Mouse (Mus musculus): ENCODE data around the gene 6330409D20Rik. TPM values are rescaled to one million over a fixed set of nuclear protein-coding genes. Genes with fewer than 3 reads are reported as not detected.

Gene 6330409D20Rik
- total and polyA plus RNA-seq, 3 experiments = not detected

DNA sequence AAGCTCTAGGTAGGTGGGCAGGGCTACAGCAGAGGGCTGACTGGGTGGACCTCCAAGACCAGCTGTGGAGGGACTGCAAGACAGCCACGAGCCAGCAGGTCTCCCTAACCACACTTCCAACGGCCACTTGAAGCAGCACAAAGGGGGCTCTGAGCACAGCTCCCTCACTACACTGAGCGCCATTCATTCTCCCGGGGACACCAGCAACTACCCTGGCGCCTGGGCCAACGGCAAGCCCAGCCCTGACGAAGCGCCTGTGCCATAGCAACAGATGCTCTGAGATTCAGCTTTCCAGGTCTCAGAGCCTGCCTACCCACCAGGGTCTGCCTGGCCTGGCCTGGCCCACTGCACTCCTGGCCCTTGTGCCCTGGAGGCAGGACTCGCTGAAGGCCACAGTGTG, 22.1 kb downstream of the 6330409D20Rik start:
- ATAC-seq (ENCODE audit: extremely low read depth, insufficient number of reproducible peaks, low FRiP score, poor library complexity, severe bottlenecking) = no peak
- TF ChIP-seq GATA1 (IDR thresholded peaks at IDR 0.05; ENCODE audit: borderline replicate concordance, low read length) = no peak
- no peak for TF ChIP-seq GATA2 (IDR thresholded peaks at IDR 0.05; ENCODE audit: borderline replicate concordance, low read depth, low read length)
- TF ChIP-seq CTCF (IDR thresholded peaks at IDR 0.05; ENCODE audit: low read depth, low read length) = no peak
- no peak for TF ChIP-seq POLR2AphosphoS5 (IDR thresholded peaks at IDR 0.05; ENCODE audit: insufficient replicate concordance, low read depth, low read length)
- no peak for TF ChIP-seq TAL1 (conservative IDR thresholded peaks at IDR 0.05; ENCODE audit: low read depth, low read length)
- H3K9me3 ChIP-seq (replicated peaks) = no peaks in the 10 kb centered on the region
- H3K27me3 ChIP-seq (ENCODE audit: insufficient read depth, low read length) = peaks cover 50% of the 10 kb centered on the region
- no peak for DNase-seq (ENCODE audit: low spot score)
- H3K4me1 ChIP-seq (ENCODE audit: insufficient read depth, low read depth, low read length) = peaks cover 39% of the 10 kb centered on the region
- H3K4me3 ChIP-seq (ENCODE audit: low read depth, low read length) = no peak overlapping the region
- H3K36me3 ChIP-seq (replicated peaks) = no peaks in the 10 kb centered on the region

DNA sequence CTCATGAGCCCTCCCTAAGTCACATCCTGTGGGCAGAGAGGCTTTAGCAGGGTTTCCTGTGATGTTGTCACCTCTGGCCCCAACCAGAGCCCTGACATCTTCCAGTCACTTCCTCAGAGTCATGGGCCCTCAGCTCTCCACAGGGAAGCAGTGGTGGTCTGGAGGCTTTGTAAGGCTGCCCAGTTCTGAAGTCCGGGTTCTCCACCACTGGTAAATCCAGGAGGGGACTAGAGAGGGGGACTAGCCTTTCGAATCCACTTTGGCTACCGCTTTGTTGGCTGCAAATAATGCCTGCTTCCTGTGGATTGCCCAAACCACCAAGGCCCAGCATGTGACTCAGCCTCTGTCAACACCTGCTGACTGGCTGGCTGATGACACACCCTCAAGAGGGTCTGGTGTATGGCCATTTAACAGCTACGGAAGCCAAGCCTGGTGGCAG, 25.8 kb downstream of the 6330409D20Rik start:
- Histone ChIP-seq H3K4me1 (ENCODE audit: insufficient read depth, low read depth, low read length) (peaks cover 41% of the 10 kb centered on the region), H3K36me3 (replicated peaks) (peaks cover 18% of the 10 kb centered on the region), H3K27me3 (ENCODE audit: insufficient read depth, low read length) (peaks cover 22% of the 10 kb centered on the region), H3K4me3 (ENCODE audit: low read depth, low read length) (no peak overlapping the region), H3K9me3 (replicated peaks) (no peaks in the 10 kb centered on the region)
- ATAC-seq (ENCODE audit: extremely low read depth, insufficient number of reproducible peaks, low FRiP score, poor library complexity, severe bottlenecking) (no peak), DNase-seq (ENCODE audit: low spot score) (no peak)
- TF ChIP-seq TAL1 (conservative IDR thresholded peaks at IDR 0.05; ENCODE audit: low read depth, low read length) (no peak), GATA2 (IDR thresholded peaks at IDR 0.05; ENCODE audit: borderline replicate concordance, low read depth, low read length) (no peak), CTCF (IDR thresholded peaks at IDR 0.05; ENCODE audit: low read depth, low read length) (no peak), POLR2AphosphoS5 (IDR thresholded peaks at IDR 0.05; ENCODE audit: insufficient replicate concordance, low read depth, low read length) (no peak)

DNA sequence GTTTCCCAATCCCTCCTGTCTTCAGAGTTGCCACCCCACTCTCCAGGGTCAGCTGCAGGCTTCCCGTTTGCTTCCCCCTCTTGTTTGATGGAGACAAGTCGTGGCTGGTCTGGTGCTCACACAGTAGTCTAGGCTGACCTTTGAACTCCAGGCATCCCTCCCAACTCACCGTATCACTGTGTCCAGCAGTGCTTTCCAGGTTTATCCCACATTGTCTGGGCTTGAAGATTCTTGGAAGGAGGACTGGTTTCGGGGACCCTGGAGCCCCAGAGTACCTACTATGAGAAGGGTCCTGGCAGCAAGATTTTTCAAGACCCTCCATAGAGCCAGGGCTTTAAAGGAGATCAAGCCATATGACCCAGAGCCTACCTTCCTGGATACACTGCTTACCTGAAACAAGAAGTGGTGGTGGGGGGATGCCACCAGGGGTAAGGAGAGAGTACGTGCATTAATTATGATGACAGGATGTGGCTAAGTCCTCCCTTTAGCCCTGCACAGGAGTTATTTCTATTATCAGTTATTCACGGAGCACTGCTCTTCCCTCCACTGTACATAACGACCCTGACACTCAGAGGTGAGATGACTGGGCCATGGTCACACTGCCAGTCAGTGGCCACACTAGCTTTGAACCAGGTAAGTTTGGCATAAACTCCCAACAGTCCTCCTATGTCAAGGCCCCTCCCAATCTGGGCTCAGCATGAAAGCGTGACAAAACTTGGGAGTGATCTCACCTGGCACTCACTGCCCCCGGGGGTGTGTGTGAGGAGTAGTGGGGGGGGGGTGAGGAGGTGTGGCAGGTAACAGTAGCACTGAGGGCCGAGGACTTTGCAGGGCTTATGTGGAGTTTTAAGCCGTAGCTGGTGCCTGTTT, 26.5 kb downstream of the 6330409D20Rik start:
- H3K4me3 ChIP-seq (ENCODE audit: low read depth, low read length) = no peak overlapping the region; the same call in 1 of the 2 replicates
- H3K9me3 ChIP-seq (replicated peaks) = no peaks in the 10 kb centered on the region
- H3K27me3 ChIP-seq (ENCODE audit: insufficient read depth, low read length) = peaks cover 16% of the 10 kb centered on the region
- TF ChIP-seq CTCF (IDR thresholded peaks at IDR 0.05; ENCODE audit: low read depth, low read length) = no peak
- no peak for TF ChIP-seq GATA1 (IDR thresholded peaks at IDR 0.05; ENCODE audit: borderline replicate concordance, low read length)
- no peak for TF ChIP-seq POLR2AphosphoS5 (IDR thresholded peaks at IDR 0.05; ENCODE audit: insufficient replicate concordance, low read depth, low read length)
- TF ChIP-seq TAL1 (conservative IDR thresholded peaks at IDR 0.05; ENCODE audit: low read depth, low read length) = no peak
- no peak for TF ChIP-seq GATA2 (IDR thresholded peaks at IDR 0.05; ENCODE audit: borderline replicate concordance, low read depth, low read length)
- ATAC-seq (ENCODE audit: extremely low read depth, insufficient number of reproducible peaks, low FRiP score, poor library complexity, severe bottlenecking) = no peak
- H3K4me1 ChIP-seq (ENCODE audit: insufficient read depth, low read depth, low read length) = peaks cover 46% of the 10 kb centered on the region
- H3K36me3 ChIP-seq (replicated peaks) = peaks cover 25% of the 10 kb centered on the region
- DNase-seq (ENCODE audit: low spot score) = no peak

DNA sequence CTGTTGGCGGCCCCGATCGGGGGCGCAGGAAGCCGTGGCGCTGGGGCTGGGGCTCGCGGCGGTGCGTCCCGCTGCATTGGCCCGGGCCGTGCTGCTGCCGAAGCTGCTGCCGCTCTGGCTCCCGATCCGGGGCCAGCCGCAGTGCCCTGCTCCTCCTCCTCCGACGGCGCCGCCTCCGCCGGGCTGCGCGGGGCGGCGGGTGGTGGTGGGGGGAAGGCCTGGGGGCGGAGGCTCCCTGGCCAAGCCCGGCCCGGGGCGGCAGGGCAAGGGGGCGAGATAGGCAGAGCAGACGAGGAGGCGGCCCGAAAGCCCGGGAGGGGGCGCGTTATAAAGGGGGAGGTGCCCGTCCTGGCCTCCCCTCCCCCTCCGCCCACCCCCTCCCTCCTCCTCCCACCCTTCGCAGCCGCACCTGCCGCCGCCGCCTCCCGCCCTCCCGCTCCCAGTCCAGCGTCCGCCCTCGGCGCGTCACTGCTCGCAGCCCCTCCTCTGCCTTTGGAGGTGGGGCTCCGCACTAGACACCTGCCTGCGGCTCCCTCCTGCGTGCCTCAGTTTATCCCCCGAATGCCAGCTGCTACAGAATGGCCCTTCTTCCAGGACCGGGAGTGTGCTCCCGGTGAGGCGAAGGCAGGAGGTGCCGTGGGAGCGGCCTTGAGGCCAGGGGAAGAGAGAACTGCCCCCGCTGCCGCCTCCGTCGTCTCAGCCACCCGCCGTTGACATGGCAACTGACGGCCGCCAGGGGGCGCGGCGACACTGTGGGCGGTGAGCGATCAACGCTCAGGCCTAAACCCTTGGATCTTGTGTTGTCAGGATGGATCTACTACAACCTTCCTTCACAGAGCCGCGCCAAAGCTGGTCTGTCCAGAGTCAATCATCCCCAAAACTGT, 27.6 kb downstream of the 6330409D20Rik start, which contains the start of gene Cdk9:
Gene Cdk9, minus strand, starts transcription at position 143 of the 884 bp plus-strand sequence.
- TF ChIP-seq POLR2AphosphoS5 (IDR thresholded peaks at IDR 0.05; ENCODE audit: insufficient replicate concordance, low read depth, low read length) = no peak
- peak; percentile 90 for TF ChIP-seq CTCF (IDR thresholded peaks at IDR 0.05; ENCODE audit: low read depth, low read length)
- DNase-seq (ENCODE audit: low spot score) (peak; percentile 80), ATAC-seq (ENCODE audit: extremely low read depth, insufficient number of reproducible peaks, low FRiP score, poor library complexity, severe bottlenecking) (peak; percentile 51)
- Histone ChIP-seq H3K4me3 (ENCODE audit: low read depth, low read length) (peak within 1 kb of the TSS; percentile 93), H3K36me3 (replicated peaks) (peaks cover 36% of the 10 kb centered on the region), H3K9me3 (replicated peaks) (no peaks in the 10 kb centered on the region), H3K4me1 (ENCODE audit: insufficient read depth, low read depth, low read length) (peaks cover 56% of the 10 kb centered on the region), H3K27me3 (ENCODE audit: insufficient read depth, low read length) (peaks cover 9% of the 10 kb centered on the region; the same call in 1 of the 2 replicates)

DNA sequence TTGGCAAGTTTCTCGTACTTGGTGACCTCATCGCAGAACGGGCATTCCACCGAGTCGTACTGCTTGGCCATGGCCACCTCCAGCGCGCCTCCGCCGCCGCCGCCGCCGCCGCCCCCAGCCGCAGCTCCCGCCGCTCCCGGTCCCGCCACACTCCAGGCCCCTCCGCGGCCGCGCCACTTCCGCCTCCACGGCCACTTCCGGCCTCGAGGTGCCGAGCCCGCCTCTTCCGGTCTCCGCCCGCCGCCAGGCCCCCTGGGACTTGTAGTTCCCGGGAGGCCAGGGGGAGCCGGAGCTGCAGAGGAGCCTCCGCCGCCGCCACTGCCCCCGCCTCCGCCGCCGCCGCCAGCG, 28.3 kb downstream of the 6330409D20Rik start:
- peak; percentile 58; the same call in 1 of the 2 replicates for ATAC-seq (ENCODE audit: extremely low read depth, insufficient number of reproducible peaks, low FRiP score, poor library complexity, severe bottlenecking)

More for the DNA sequence above, 28.3 kb downstream of the 6330409D20Rik start:
- H3K4me1 ChIP-seq (ENCODE audit: insufficient read depth, low read depth, low read length) = peaks cover 61% of the 10 kb centered on the region
- DNase-seq (ENCODE audit: low spot score) = peak; percentile 90
- peaks cover 7% of the 10 kb centered on the region; the same call in 1 of the 2 replicates for H3K27me3 ChIP-seq (ENCODE audit: insufficient read depth, low read length)
- H3K4me3 ChIP-seq (ENCODE audit: low read depth, low read length) = peak overlapping the region; percentile 93
- TF ChIP-seq GATA1 (IDR thresholded peaks at IDR 0.05; ENCODE audit: borderline replicate concordance, low read length) (no peak), CTCF (IDR thresholded peaks at IDR 0.05; ENCODE audit: low read depth, low read length) (no peak), GATA2 (IDR thresholded peaks at IDR 0.05; ENCODE audit: borderline replicate concordance, low read depth, low read length) (no peak), POLR2AphosphoS5 (IDR thresholded peaks at IDR 0.05; ENCODE audit: insufficient replicate concordance, low read depth, low read length) (no peak), TAL1 (conservative IDR thresholded peaks at IDR 0.05; ENCODE audit: low read depth, low read length) (no peak)
- peaks cover 42% of the 10 kb centered on the region for H3K36me3 ChIP-seq (replicated peaks)
- no peaks in the 10 kb centered on the region for H3K9me3 ChIP-seq (replicated peaks)
